Mouse (Mus musculus) gastrocnemius, postnatal 4 days (tissue): Measurements from ENCODE around the gene Timm10. TPM values are rescaled to one million over a fixed set of nuclear protein-coding genes. Genes with fewer than 3 reads are reported as not detected.
A peak's percentile ranks its signal among the peaks of the same experiment; 100 is the strongest.
"Not testable (repeated sequence)": the region's sequence is repeated elsewhere in the genome, so short reads cannot be mapped to it uniquely, and the experiment has no call there.

ENCODE experiments used
- DNase-seq, 2 experiments: peaks; one replicate each; pipeline ENCODE4 v3.0.0; 2021 to 2022; ENCODE audit warnings: low spot score in 2 of 2, mixed read lengths in 2 of 2
- long read RNA-seq, 2 experiments: library from polyadenylated mRNA; stranded (forward); transcript quantifications; one replicate each; pipeline ENCODE4 v2.0.0; 2021
- total RNA-seq, 2 experiments: library from RNA; stranded (reverse); gene quantifications; 2 replicates each; pipeline ENCODE4 v1.2.3; 2021

Gene Timm10
- total RNA-seq = 10 to 100 TPM; 48.9 to 51.4 TPM
- long read RNA-seq, experiment 1, transcript Timm10-201 (3 exons, 690 nt) = major isoform, 17 of 17 reads
- long read RNA-seq, experiment 1, partial matches to known transcripts = 0 of 17 reads
- long read RNA-seq, experiment 1, other reads (novel, unspliced or antisense) = 0 of 17 reads
- long read RNA-seq, experiment 2, transcript Timm10-201 (3 exons, 690 nt) = major isoform, 17 of 17 reads
- long read RNA-seq, experiment 2, partial matches to known transcripts = 0 of 17 reads
- long read RNA-seq, experiment 2, other reads (novel, unspliced or antisense) = 0 of 17 reads

DNA sequence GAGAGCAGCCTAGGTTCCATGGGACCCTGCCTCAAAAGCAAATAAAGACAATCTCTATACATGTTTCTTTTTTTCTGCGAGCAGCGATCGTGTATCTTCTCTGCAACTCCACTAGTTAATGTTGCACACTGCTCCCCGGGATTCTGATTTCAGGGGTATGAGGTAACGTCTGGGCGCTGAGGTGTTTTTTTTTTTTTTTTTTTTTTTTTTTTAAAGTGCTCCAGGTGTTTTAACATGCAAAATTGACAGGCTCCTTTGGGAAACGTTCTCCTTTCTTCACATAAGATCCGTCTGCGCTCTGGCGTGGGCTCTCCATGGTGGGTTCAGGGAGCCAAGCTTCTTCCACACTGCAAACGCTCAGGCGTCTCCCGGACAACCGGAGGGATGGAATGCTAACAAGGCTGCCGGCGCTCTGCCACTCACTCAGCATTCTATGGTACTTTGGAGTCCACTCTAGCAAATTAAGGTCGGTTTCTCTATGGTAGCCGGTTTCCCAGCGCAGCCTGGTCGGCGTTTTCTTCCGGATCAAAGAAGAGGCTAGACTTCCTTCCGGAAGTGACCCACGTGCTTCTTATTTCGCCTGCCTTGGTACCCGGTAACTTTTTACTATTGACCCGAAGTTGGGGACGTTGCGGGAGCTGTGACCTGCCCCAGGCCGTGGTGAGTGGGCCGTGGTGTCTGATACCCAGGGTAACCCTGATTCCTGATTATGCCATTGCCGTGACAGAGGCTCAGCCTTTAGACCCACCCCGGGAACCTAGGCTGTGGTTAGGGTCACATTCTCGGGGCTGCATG is at the start of gene Timm10:
Gene Timm10, plus strand, starts transcription at position 510 of the 795 bp plus-strand sequence.
- peak; percentile 60 to 79 for DNase-seq

DNA sequence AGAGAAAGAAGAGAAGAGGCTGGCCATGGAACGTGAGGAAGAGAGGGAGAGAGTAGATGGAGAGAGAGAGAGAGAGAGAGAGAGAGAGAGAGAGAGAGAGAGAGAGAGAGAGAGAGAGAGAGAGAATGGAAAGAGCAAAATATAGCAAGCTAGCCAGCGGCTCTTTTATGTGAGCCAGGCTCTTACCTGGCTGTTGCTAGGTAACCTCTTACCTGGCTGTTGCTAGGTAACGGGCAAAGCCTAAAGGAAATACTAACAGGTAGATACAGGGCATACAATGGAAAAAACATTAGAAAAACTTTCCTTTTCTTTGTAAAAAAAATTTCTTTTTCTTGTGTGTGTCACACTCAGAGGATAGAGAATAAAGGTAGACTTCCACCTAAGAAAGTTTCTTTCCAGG is 49.1 kb upstream of the Timm10 start:
- DNase-seq = no peak

DNA sequence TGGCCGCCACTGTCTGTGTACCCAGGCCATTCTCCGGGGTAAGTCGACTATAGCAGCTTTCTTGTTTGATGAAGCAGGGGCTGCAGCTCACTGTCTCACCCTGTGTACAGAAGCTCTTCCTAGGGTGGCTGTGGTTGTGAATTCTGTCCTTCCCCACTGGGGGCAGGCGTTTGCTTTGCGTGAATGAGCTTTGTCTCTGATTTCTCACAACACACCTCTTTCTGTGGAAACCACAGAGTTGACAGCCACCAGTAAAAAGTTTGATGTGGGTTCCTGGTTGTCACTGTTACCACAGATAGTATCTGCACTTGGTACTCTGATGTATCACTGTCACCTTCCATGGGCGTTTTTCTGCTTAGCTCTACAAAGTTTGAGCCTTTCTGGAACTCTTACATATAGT is 47.6 kb upstream of the Timm10 start:
- no peak for DNase-seq

DNA sequence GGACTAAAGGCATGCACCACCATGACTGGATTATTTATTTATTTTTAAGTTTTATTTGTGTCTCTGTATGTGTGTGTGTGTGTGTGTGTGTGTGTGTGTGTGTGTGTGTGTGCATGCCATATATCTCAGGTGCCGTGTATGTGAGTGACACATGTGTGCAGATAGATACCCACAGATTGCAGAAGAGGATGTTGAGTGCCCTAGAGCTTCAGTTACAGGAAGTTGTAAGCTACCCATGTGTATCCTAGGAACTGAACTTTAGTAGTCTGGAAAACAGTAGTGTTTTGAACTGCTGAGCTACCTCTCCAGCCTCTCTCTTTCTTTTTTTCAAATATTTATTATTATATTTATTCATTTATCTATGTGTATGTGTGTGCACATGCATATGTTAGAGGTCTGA is 43.5 kb upstream of the Timm10 start:
- DNase-seq = no peak

DNA sequence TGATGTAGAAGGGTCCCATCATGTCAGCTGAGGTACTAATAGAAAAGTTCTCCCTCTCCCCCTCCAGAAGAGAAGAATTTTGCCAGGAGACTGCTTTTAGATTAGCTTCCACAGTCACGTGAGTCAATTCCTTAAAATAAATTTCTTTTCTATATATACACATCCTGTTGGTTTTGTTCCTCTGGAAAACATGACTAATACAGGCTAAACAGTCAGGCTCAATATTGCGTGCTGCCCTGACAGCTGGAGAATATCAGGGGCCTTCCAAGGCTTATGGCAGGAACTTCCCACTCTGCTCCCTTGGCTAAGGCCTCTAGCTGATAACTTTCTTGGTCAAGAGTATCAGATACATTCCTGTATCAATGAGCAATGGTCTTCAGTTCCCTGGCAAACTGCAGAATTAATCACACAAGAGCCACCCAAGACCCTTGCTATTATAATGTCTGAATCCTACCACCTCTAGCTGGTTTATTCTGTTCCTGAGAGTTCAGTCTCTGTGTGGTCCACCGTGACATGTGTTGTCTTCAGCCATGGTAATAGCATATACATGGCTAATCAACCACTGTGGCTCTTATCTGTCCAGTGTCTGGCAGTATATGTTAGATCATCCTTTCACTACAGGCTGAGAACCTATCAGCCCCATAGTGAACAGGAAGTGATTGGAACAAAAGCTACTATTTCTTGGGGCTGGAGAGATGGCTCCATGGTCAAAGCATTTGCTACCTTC is 42.8 kb upstream of the Timm10 start:
- no peak for DNase-seq

DNA sequence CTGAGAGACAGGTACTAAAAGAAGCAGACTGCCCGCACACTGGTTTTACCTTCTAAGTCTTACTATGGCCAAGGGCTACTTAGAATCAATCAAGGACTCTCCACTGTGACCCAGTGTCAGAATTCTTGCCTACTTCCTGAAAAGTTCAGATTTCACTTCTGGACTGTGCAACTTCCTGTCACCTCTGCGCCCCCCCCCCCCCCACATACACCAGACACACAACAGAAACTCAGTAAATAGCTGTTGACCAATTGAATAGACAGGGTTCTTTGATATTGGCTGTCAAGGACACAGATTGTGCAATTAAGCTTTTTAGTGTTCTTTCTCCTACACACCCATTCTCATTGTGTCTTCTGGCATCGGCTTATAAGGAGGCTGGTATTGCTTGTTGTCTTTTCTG is 38.5 kb upstream of the Timm10 start:
- no peak for DNase-seq

DNA sequence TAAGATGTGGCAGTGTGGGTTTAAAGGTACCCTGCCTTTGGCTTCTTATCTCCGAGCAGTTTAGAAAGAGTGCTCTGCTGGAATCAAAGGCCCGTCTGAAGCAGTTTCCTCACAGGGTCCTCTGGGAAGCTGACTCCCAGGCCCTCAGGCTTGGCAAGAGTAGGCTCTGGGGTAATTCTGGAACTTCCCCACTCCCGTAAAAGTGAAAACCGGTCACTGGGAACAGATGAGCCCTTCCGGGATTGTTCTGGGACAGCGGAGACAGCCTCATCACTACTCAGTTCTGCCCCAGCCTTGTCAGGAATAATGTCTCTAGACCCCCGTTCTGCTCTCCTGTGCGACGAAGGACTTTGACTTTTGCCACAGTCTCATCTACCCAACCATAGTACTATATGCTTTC is 36.4 kb upstream of the Timm10 start:
- DNase-seq = no peak

DNA sequence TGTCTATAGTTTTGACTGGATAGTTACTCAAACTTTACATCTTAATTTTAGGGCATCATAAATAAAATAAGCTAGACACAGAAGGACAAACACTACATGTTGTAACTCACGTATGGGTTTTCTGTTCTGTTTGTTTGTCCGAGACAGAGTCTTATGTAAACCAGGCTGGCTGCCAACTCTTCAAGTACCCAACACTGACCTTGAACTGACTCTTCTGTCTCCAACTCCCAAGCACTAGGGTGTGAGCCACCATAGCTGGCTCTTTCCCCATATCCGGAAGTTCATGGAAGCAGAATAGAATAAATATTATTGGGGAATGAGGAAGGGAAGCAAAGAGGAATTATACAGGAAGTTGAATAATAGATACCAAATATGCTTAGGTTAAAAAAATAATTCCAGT is 34.3 kb upstream of the Timm10 start:
- no peak for DNase-seq

DNA sequence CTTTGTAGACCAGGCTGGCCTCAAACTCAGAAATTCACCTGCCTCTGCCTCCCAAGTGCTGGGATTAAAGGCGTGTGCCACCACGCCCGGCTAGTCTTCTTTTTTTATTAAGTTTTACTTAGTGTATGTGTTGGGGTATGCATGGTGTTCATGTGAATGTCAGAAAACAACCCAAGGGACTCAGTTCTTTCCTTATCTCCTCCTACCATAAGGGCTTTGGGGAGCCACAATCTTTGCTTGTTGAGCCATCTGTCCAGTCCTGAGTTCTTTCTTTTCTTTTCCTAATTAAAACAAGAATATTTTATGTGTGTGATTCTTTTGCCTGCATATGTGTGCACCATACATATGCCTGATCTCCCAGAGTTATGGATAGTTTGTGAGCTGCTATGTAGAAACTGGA is 33.6 kb upstream of the Timm10 start:
- DNase-seq = no peak

DNA sequence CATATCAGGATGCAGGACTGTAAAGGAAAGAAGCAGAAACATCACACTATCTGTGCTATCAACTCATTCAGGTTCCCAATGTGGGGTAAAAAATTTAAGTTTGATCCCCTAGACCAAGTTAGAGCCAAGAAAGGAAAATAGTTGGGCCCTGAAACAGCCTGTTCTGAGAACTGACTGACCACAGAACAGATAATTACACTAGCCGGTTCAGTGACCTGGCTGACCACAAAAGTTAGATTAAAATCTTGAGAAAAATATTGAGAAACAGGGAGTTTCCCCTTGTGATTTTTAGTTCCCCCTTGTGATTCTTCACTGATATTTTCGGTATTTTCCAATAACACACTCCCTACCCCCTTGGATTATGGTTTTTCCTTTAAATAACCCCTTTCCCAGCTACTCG is 32.9 kb upstream of the Timm10 start:
- DNase-seq = no peak

DNA sequence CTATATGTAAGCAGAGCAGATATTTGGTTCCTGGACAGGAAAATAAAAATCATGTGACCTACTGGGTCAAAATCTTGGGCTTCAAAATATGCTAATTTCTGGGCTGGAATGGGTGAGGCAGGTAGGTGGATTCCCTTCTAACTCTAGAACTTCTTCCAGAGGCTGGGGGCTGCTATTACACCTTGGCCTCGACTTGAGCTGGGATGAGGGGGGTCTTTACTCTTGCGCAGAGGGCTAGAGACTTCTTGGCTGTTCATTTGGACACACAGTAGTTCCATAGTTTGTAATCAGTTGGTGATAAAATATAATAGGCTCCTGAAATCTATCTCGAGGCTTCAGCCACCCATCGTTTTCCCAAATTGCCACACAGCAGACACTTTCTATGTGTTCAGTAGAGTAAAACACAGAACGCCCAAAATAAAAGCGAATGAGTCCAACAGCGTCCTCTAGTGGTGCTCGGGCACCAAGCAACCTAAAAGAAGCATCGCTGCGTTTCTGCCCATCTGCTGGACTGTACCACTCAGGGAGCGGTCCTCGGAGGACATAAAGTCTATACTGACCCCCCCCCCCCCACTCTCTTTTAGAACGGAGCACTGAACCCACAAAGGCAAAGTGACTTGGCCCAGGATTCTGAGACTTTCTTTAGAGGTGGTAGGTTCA is 28.8 kb upstream of the Timm10 start:
- DNase-seq = peak; percentile 60 to 81

DNA sequence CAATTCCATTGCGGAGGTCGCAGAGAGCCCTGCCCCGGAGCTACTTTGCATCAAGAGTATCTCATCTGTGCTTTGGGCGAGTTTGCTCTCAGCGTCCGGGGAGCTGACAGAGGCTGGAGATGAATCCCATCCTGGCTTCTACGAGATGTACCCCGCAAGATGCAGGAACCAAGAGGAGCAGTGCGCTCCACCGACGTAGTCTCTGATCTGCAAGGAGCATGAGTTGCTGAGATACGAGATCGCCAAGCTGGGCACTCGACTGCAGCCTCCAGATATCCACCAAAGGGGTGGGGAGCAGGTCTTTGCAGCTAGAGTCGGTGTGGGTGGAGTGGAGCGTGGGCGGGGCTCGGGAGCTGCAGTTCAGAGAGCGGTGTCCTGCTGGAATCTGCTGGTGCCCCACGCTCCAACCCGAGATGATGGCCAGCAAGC is 28.3 kb upstream of the Timm10 start, which contains the start of gene Ube2l6:
Gene Ube2l6, plus strand, starts transcription at position 336 of the 429 bp plus-strand sequence.
- peak; percentile 25 to 77 for DNase-seq

DNA sequence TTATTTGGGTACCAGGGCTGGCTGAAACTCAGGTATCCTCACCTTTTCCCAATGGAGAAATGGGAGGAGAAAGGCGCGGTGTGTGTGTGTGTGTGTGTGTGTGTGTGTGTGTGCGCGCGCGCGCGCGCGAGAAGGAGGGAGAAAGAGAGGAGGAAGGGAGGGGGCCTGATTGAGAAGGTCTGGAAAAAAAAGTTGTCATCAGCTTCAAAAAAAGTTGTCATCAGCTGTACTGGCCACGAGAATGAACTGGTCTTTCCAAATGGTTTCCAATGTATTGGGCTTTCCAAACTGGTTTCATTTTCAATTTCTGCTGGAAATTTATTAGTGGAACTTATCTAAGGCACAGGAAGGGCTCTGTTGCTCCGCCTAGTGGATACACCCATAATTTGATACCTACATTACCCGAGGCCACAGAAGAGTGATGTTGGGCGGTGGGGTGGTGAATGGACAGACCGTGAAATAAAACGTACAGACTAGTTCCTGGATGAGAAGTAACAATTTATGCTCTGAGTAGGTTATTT is 27.7 kb upstream of the Timm10 start:
- peak in 1 of 2 experiments; percentile 64 for DNase-seq

DNA sequence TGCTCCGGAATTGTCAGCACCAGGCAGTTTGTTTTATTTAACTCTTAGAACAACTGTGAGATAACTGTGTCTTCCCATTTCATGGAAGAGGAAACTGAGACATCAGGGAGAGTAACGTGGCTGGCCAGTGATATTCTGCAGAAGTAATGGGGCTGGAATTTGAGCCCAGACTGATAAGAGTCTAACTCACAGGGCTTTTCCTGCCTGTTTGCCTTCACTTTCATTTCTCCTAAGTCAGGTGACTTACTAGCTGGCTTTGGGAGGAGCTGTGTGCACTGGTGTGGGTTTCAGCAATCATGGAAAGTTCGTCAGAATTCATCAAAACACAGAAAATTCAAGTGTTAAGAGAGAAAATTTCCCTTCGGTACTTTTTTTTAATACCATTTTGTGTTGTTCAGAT is 26.5 kb upstream of the Timm10 start:
- DNase-seq = no peak

DNA sequence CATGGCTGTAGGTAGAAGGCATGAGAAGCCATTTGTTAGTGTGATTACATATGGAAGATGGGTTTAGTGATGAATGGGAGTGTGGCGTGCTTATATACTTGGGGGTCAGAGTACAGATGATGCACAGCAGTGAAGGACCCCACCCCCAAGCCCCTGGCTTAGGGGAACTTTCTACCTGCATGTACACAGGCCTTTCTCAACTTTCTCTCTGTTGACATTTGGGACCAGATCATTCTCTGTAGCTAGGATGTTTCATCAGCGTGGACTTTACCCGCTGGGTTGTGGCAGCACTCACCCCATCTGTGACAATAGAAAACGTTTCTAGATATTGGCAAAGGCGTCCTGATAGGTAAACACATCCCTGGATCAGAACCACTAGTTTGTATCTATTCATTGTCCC is 25.6 kb upstream of the Timm10 start:
- DNase-seq = not testable (repeated sequence)

DNA sequence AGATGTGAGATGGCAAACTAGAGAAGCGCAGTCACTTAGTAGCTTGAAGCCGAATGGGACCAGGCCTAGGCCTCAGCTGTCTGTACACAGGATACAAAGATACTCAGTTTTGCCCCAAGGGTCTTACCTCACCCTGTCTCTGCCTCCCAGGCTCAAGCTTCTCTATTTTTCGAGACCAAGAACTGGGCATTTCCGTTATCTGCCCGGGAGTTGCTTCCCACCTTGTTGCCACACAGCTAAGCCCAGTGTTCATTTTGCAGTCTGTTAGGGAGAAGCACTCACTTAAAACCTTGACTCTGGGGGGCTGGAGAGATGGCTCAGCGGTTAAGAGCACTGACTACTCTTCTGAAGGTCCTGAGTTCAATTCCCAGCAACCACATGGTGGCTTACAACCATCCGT is 22.8 kb upstream of the Timm10 start:
- no peak for DNase-seq

DNA sequence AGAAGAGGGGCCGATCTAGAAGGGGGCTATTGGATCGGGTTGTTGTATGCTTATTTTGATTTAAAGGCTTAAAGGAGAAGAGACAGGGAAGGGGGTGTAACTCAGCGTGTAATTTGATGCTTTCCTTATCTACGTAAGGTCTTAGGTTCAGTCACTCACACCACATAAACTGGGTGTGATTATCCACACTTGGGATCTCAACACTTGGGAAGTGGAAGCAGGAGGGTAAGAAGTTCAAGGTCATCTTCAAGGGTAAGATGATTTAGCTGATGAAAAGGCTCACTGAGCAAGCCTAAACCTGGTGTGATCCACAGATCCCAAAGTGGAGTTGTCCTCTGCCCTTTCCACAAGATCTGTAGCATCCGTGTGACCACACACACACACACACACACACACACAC is 20.3 kb upstream of the Timm10 start:
- DNase-seq = no peak

DNA sequence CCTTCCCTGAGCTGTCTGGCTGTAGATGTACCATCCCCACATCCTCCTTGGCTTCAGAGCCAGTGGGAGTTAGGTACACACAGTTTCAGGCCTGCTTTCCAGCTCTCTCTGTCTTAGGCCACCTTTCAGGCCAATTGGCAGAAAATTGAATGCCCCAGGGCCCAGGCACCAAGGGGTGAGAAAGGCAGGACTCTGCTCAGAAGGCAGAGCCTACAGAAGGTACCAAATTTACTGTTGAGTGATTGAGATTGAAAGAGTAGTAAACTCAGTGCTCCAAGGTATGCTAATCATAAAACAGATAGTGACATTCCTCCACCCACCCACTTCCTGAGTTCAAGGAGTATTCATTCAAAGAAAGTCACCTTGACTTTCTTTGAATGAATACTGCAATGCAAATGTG is 17.5 kb upstream of the Timm10 start:
- DNase-seq = no peak

DNA sequence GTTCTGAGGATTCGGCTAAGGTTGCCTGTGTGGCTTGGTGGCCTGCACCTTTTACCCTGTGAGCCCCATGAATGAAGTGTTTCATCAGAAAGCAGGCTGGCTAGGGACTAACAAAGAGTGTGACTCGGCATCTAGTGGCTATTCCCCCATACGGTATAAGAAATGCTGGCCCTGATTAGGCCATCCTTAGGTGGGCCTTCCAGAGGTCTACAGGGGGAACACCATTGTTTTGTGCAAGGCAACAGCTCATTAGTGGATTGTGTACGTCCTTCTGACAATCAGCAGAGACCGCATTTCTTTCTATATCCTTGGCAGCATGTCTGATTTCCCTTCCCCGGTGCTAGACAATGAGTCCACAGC is 16.3 kb upstream of the Timm10 start:
- DNase-seq = no peak

DNA sequence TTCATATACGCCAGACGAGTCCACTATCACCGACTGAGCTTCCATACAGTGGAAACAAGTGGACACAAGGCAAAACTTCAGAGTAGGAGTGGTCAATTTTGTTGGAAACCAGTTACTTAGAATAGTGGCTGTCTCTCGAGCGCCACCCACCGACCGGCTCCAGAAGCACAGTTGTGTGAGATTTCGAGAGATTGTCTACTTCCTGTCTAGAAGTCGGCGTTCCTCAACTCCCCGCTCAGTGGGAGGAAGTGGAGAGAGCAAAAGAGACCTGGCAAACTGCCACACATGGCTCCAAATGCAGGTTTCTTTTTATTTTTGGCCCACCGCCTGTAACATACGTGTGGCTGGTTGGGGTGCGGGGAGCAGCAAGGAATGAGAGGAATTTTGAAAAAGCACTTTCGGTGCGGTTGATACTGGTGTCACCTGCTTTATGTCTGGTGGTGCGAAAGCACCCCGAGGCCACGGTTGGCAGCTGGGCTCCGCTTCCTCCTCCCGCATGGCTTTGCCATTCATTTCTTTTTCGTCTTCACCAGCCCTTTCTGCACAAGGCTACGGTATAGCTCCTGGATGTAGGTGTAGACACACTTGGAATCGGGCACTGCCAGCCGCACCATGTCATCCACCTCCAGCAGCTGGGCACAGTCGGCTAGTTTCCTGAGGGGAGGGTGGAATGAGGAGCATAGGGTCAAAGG is 15.8 kb upstream of the Timm10 start:
- DNase-seq = peak; percentile 69 to 85

DNA sequence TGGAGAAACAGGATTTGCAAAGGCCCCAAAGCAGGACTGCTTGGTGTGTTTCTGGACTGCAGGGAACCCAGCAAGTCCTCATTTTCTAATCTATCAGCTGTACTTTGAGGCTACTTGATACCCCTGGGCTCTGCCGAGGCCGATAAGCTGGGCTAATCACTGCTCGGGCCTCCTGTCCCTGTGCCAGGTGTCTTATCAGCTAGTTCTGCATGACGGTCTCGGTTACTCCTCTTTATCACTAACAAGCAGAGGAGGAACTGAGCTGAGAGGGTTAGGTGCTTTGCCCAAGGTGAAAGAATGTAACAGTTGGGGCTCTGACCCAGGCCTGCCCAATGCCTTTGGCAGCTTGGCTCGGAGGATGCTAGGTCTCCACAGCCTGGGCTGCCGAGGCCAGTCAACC is 14.9 kb upstream of the Timm10 start:
- no peak for DNase-seq
